In the genomic region with DNA sequence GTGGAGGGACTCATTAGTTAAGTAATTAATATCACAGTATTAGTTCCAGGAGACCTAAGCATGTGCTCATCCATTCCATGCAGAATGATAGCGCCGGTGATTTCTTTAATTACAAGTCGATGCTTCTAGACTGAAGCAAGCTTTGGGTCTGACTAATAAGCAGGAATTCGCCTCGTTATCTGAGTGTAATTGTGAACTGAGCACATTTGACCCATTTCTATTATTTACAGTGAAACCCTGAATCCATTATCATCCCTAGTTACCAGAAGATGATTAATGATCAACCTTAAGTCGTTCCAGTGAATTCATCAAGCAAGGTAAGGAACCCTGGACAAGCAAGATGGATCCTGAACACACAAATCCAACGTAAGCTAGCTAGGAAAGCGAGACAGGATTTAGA, we compare ENCODE assay signal across 20 mouse cellular contexts.
"Had no signal": no experiment of that assay in that cellular context is flagged by ENCODE, and none has a peak within 500 bp of the region (broad histone marks: within the 10 kb centered on the region; RNA-seq: fewer than 3 reads in every experiment).

No protein-coding gene starts in this region.

- H3K27ac ChIP-seq: limb, embryonic 12.5 days; limb, embryonic 15.5 days; liver, embryonic 13.5 days; midbrain, embryonic 12.5 days; midbrain, embryonic 15.5 days; neural tube, embryonic 12.5 days; neural tube, embryonic 15.5 days; stomach, postnatal 0 days had no signal

- H3K4me2 ChIP-seq: limb, embryonic 12.5 days; limb, embryonic 15.5 days; liver, embryonic 13.5 days; midbrain, embryonic 12.5 days; midbrain, embryonic 15.5 days; neural tube, embryonic 12.5 days; neural tube, embryonic 15.5 days had no signal

- ATAC-seq: midbrain, embryonic 15.5 days had no signal

- H3K36me3 ChIP-seq: limb, embryonic 12.5 days; limb, embryonic 15.5 days; liver, embryonic 13.5 days; midbrain, embryonic 12.5 days; midbrain, embryonic 15.5 days; neural tube, embryonic 12.5 days; neural tube, embryonic 15.5 days had no signal

- H3K4me3 ChIP-seq: limb, embryonic 12.5 days; limb, embryonic 15.5 days; liver, embryonic 13.5 days; midbrain, embryonic 12.5 days; midbrain, embryonic 15.5 days; neural tube, embryonic 12.5 days; neural tube, embryonic 15.5 days had no signal

- H3K9ac ChIP-seq: limb, embryonic 12.5 days; limb, embryonic 15.5 days; liver, embryonic 13.5 days; midbrain, embryonic 12.5 days; midbrain, embryonic 15.5 days; neural tube, embryonic 12.5 days; neural tube, embryonic 15.5 days had no signal

- H3K4me1 ChIP-seq: limb, embryonic 12.5 days; limb, embryonic 15.5 days; liver, embryonic 13.5 days; midbrain, embryonic 12.5 days; midbrain, embryonic 15.5 days; neural tube, embryonic 12.5 days had no signal

- H3K9me3 ChIP-seq: limb, embryonic 12.5 days; limb, embryonic 15.5 days; liver, embryonic 13.5 days; midbrain, embryonic 12.5 days; midbrain, embryonic 15.5 days; neural tube, embryonic 12.5 days; neural tube, embryonic 15.5 days had no signal

- DNase-seq: kidney, adult 11 months; kidney, postnatal 10 days; left cerebral cortex, postnatal 4 days; liver, embryonic 13.5 days; lung, adult 2 months; lung, postnatal 14 days; lung, postnatal 4 days; right cerebral cortex, adult 18-20 months; right cerebral cortex, postnatal 14 days; right cerebral cortex, postnatal 4 days; thymus, adult 2 months; thymus, postnatal 14 days; thymus, postnatal 4 days had no signal

- H3K27me3 ChIP-seq: limb, embryonic 12.5 days; limb, embryonic 15.5 days; liver, embryonic 13.5 days; midbrain, embryonic 12.5 days; midbrain, embryonic 15.5 days; neural tube, embryonic 12.5 days; neural tube, embryonic 15.5 days had no signal
